8 mouse cellular contexts compared by ENCODE assay signal in genomic region chr5:100414474-100415196, GRCm38 (mm10). TPM values are rescaled to one million over a fixed set of nuclear protein-coding genes. Genes with fewer than 3 reads are reported as not detected.
A peak's percentile ranks its signal among the peaks of the same experiment; 100 is the strongest.
DNase-seq lines count a peak whose midpoint lies in the region; ATAC-seq and TF ChIP-seq lines count a peak whose summit lies in the region.

No protein-coding gene starts in this region.

- 24% methylated on average over 11 of the region's 11 CpGs for WGBS in kidney, embryonic 15.5 days
- 62% methylated on average over 11 of the region's 11 CpGs for WGBS in embryonic facial prominence, embryonic 13.5 days
- WGBS in intestine, embryonic 16.5 days: 28% methylated on average over 11 of the region's 11 CpGs

- H3K36me3 ChIP-seq in kidney, embryonic 15.5 days: peaks cover 21% of the 10 kb centered on the region
- H3K36me3 ChIP-seq in embryonic facial prominence, embryonic 13.5 days: peaks cover 16% of the 10 kb centered on the region
- peaks cover 4% of the 10 kb centered on the region; the same call in 1 of the 2 replicates for H3K36me3 ChIP-seq in intestine, embryonic 16.5 days (ENCODE audit: control insufficient read depth, insufficient read depth, low read length)
- no peaks in the 10 kb centered on the region for H3K36me3 ChIP-seq in myocyte (ENCODE audit: control insufficient read depth, insufficient read depth)

- H3K79me2 ChIP-seq in myocyte (ENCODE audit: control insufficient read depth, insufficient read depth): peaks cover 66% of the 10 kb centered on the region

- peak overlapping the region; percentile 96 for H3K4me3 ChIP-seq in kidney, embryonic 15.5 days (replicated peaks)
- peak overlapping the region; percentile 90 for H3K4me3 ChIP-seq in embryonic facial prominence, embryonic 13.5 days
- peak overlapping the region; percentile 88 for H3K4me3 ChIP-seq in intestine, embryonic 16.5 days (ENCODE audit: low read length)
- peak overlapping the region; percentile 81 for H3K4me3 ChIP-seq in myocyte

- intact Hi-C loops in gastrocnemius, postnatal 14 days (cut with DNase I; ENCODE audit: low total_unique reads): loop anchor here (5.0 kb wide), 1 partner anchor 98 kb away; no protein-coding TSS in a partner anchor

- H3K27me3 ChIP-seq in kidney, embryonic 15.5 days: no peaks in the 10 kb centered on the region
- no peaks in the 10 kb centered on the region for H3K27me3 ChIP-seq in embryonic facial prominence, embryonic 13.5 days
- H3K27me3 ChIP-seq in intestine, embryonic 16.5 days (replicated peaks; ENCODE audit: control insufficient read depth, insufficient read depth, low read length): no peaks in the 10 kb centered on the region
- no peaks in the 10 kb centered on the region for H3K27me3 ChIP-seq in myocyte (ENCODE audit: control insufficient read depth, insufficient read depth, insufficient read length)

- peak overlapping the region; percentile 83 for H3K9ac ChIP-seq in kidney, embryonic 15.5 days
- H3K9ac ChIP-seq in embryonic facial prominence, embryonic 13.5 days: peak overlapping the region; percentile 91
- H3K9ac ChIP-seq in intestine, embryonic 16.5 days (ENCODE audit: low read depth, low read length): peak overlapping the region; percentile 66

- H3K4me1 ChIP-seq in kidney, embryonic 15.5 days: peaks cover 29% of the 10 kb centered on the region
- peaks cover 24% of the 10 kb centered on the region for H3K4me1 ChIP-seq in embryonic facial prominence, embryonic 13.5 days
- H3K4me1 ChIP-seq in intestine, embryonic 16.5 days (ENCODE audit: control insufficient read depth, insufficient read depth, low read length): peaks cover 21% of the 10 kb centered on the region

- no peaks in the 10 kb centered on the region for H3K9me3 ChIP-seq in kidney, embryonic 15.5 days (replicated peaks)
- no peaks in the 10 kb centered on the region for H3K9me3 ChIP-seq in embryonic facial prominence, embryonic 13.5 days
- H3K9me3 ChIP-seq in intestine, embryonic 16.5 days (ENCODE audit: control insufficient read depth, low read length): no peaks in the 10 kb centered on the region

- peak overlapping the region; percentile 64 for H3K4me2 ChIP-seq in kidney, embryonic 15.5 days
- H3K4me2 ChIP-seq in embryonic facial prominence, embryonic 13.5 days: peak overlapping the region; percentile 67
- peak overlapping the region; percentile 61 for H3K4me2 ChIP-seq in intestine, embryonic 16.5 days (ENCODE audit: low read depth, low read length)
- peak overlapping the region; percentile 89 for H3K4me2 ChIP-seq in myocyte (ENCODE audit: low read depth)

- no peak overlapping the region for H3K27ac ChIP-seq in kidney, embryonic 15.5 days
- H3K27ac ChIP-seq in embryonic facial prominence, embryonic 13.5 days: no peak overlapping the region
- H3K27ac ChIP-seq in intestine, embryonic 16.5 days (ENCODE audit: low read length): peak overlapping the region; percentile 34

- H3ac ChIP-seq in myocyte (ENCODE audit: control insufficient read depth, insufficient read length): no peak overlapping the region

- DNase-seq in kidney, adult 18-20 months: no peak
- DNase-seq in gastrocnemius, postnatal 14 days: no peak
- no peak for DNase-seq in urinary bladder, postnatal 4 days (ENCODE audit: low spot score in 2 of 2)
- no peak for DNase-seq in right cerebral cortex, postnatal 25 days

- TF ChIP-seq POLR2A in myocyte (IDR thresholded peaks at IDR 0.05; ENCODE audit: insufficient read length, low read depth): no peak

- ATAC-seq in kidney, embryonic 15.5 days (replicated peaks; ENCODE audit: low FRiP score): no peak
- ATAC-seq in embryonic facial prominence, embryonic 13.5 days (ENCODE audit: insufficient number of reproducible peaks, insufficient read depth, low FRiP score, low TSS enrichment, low read depth): no peak
- ATAC-seq in intestine, embryonic 16.5 days: no peak

TF ChIP-seq in myocyte, 11 proteins besides CTCF, POLR2A, EP300 and RAD21:
- no peak for TF ChIP-seq POLR2AphosphoS2 (IDR thresholded peaks at IDR 0.05; ENCODE audit: insufficient read length, low read depth)
- TF ChIP-seq MYOG (IDR thresholded peaks at IDR 0.05; ENCODE audit: control insufficient read depth in 1 of 3, insufficient read depth in 1 of 3, insufficient read length in 2 of 3, low read depth in 2 of 3): no peak
- TF ChIP-seq CEBPB (IDR thresholded peaks at IDR 0.05; ENCODE audit: insufficient read depth, poor library complexity, severe bottlenecking): no peak
- TF ChIP-seq USF1 (IDR thresholded peaks at IDR 0.05; ENCODE audit: low read depth): no peak
- no peak for TF ChIP-seq E2F4 (IDR thresholded peaks at IDR 0.05; ENCODE audit: insufficient read depth)
- no peak for TF ChIP-seq MAX (IDR thresholded peaks at IDR 0.05; ENCODE audit: low read depth)
- TF ChIP-seq REST (IDR thresholded peaks at IDR 0.05; ENCODE audit: insufficient read depth, insufficient read length): no peak
- TF ChIP-seq MYOD1 (IDR thresholded peaks at IDR 0.05; ENCODE audit: control insufficient read depth in 1 of 3, insufficient read length in 2 of 3, low read depth in 2 of 3): no peak
- no peak for TF ChIP-seq SRF (IDR thresholded peaks at IDR 0.05; ENCODE audit: control insufficient read depth, insufficient read length, low read depth)

RNA-seq across cellular contexts. Expression of gene Sec31a, which starts 1.4 kb away (rescaled TPM):
- 158 and 174 TPM in 2 replicates for polyA plus RNA-seq in kidney, embryonic 15.5 days (2015; fragmentation: Nextera tagmentation; extraction: Ambion mirVana)
- polyA plus RNA-seq in embryonic facial prominence, embryonic 13.5 days (2015; fragmentation: Nextera tagmentation; extraction: Ambion mirVana): 203 and 220 TPM in 2 replicates
- polyA plus RNA-seq in intestine, embryonic 16.5 days (2015; fragmentation: Nextera tagmentation; extraction: Ambion mirVana): 183 and 215 TPM in 2 replicates
- polyA plus RNA-seq in myocyte (2012; fragmentation: generic; extraction: Trizol): 168 TPM
- total RNA-seq in gastrocnemius, postnatal 14 days (2021): 10 to 100 TPM; 70.6 to 82.8 TPM
